Mouse (Mus musculus): ENCODE data around the gene Irx2. TPM values are rescaled to one million over a fixed set of nuclear protein-coding genes. Genes with fewer than 3 reads are reported as not detected.

The Irx2 gene
- total and polyA plus RNA-seq, 2 experiments from 2014 or later: 24.9 to 48.7 TPM

GRCm38 (mm10) chr13:72634752-72635315 is 6.2 kb downstream of the Irx2 start:
- H3K27me3 ChIP-seq (ENCODE audit: insufficient read depth, low read length): peaks cover 14% of the 10 kb centered on the region; the same call in 1 of the 2 replicates
- peaks cover 7% of the 10 kb centered on the region; the same call in 1 of the 2 replicates for H3K4me1 ChIP-seq (ENCODE audit: insufficient read depth, low read length)
- no peak for DNase-seq (ENCODE audit: low spot score)

GRCm38 (mm10) chr13:72636331-72636851 is 7.8 kb downstream of the Irx2 start:
- peak overlapping the region; percentile 54; the same call in 1 of the 2 replicates for H3K27ac ChIP-seq
- no peak overlapping the region for H3K4me3 ChIP-seq (ENCODE audit: low read length)
- H3K36me3 ChIP-seq (ENCODE audit: insufficient read depth, low read length): no peaks in the 10 kb centered on the region
- TF ChIP-seq CTCF (IDR thresholded peaks at IDR 0.05; ENCODE audit: low read depth): no peak
- no peak overlapping the region for H3K9ac ChIP-seq (replicated peaks; ENCODE audit: low read length)
- ATAC-seq: no peak
- H3K4me1 ChIP-seq (ENCODE audit: insufficient read depth, low read length): peaks cover 12% of the 10 kb centered on the region; the same call in 1 of the 2 replicates
- no peaks in the 10 kb centered on the region for H3K9me3 ChIP-seq (ENCODE audit: low read length)
- H3K4me2 ChIP-seq (ENCODE audit: low read depth, low read length): peak overlapping the region; percentile 65
- 6% methylated on average over 20 of the region's 20 CpGs for WGBS
- DNase-seq (ENCODE audit: low spot score): peak; percentile 44
- H3K27me3 ChIP-seq (ENCODE audit: insufficient read depth, low read length): peaks cover 14% of the 10 kb centered on the region; the same call in 1 of the 2 replicates

More at GRCm38 (mm10) chr13:72634752-72635315, 6.2 kb downstream of the Irx2 start:
- H3K9ac ChIP-seq (replicated peaks; ENCODE audit: low read length): peak overlapping the region; percentile 13; the same call in 1 of the 2 replicates
- peak overlapping the region; percentile 3; the same call in 1 of the 2 replicates for H3K4me3 ChIP-seq (ENCODE audit: low read length)
- no peaks in the 10 kb centered on the region for H3K36me3 ChIP-seq (ENCODE audit: insufficient read depth, low read length)
- peak overlapping the region; percentile 65 for H3K4me2 ChIP-seq (ENCODE audit: low read depth, low read length)
- 28% methylated on average over 7 of the region's 7 CpGs for WGBS
- peak overlapping the region; percentile 60 for H3K27ac ChIP-seq
- no peak for ATAC-seq
- H3K9me3 ChIP-seq (ENCODE audit: low read length): no peaks in the 10 kb centered on the region
- no peak for TF ChIP-seq CTCF (IDR thresholded peaks at IDR 0.05; ENCODE audit: low read depth)

- Histone ChIP-seq H3K9me3 (ENCODE audit: low read length) (no peaks in the 10 kb centered on the region), H3K4me1 (ENCODE audit: insufficient read depth, low read length) (peaks cover 12% of the 10 kb centered on the region; the same call in 1 of the 2 replicates), H3K27ac (no peak overlapping the region), H3K9ac (replicated peaks; ENCODE audit: low read length) (no peak overlapping the region), H3K36me3 (ENCODE audit: insufficient read depth, low read length) (no peaks in the 10 kb centered on the region), H3K4me3 (ENCODE audit: low read length) (no peak overlapping the region), H3K27me3 (ENCODE audit: insufficient read depth, low read length) (peaks cover 14% of the 10 kb centered on the region; the same call in 1 of the 2 replicates), H3K4me2 (ENCODE audit: low read depth, low read length) (no peak overlapping the region; the same call in 1 of the 2 replicates)
- ATAC-seq (no peak), DNase-seq (ENCODE audit: low spot score) (no peak)
- 35% methylated on average over 3 of the region's 3 CpGs for WGBS
- TF ChIP-seq CTCF (IDR thresholded peaks at IDR 0.05; ENCODE audit: low read depth): no peak
Observed at GRCm38 (mm10) chr13:72637536-72637935, 8.9 kb downstream of the Irx2 start.

GRCm38 (mm10) chr13:72638401-72639130 is 9.9 kb downstream of the Irx2 start:
- TF ChIP-seq CTCF (IDR thresholded peaks at IDR 0.05; ENCODE audit: low read depth): no peak
- Histone ChIP-seq H3K9ac (replicated peaks; ENCODE audit: low read length) (no peak overlapping the region), H3K27ac (peak overlapping the region; percentile 65; the same call in 1 of the 2 replicates), H3K9me3 (ENCODE audit: low read length) (no peaks in the 10 kb centered on the region), H3K4me2 (ENCODE audit: low read depth, low read length) (peak overlapping the region; percentile 71), H3K4me3 (ENCODE audit: low read length) (peak overlapping the region; percentile 36; the same call in 1 of the 2 replicates), H3K27me3 (ENCODE audit: insufficient read depth, low read length) (peaks cover 14% of the 10 kb centered on the region; the same call in 1 of the 2 replicates), H3K4me1 (ENCODE audit: insufficient read depth, low read length) (peaks cover 12% of the 10 kb centered on the region; the same call in 1 of the 2 replicates), H3K36me3 (ENCODE audit: insufficient read depth, low read length) (no peaks in the 10 kb centered on the region)
- DNase-seq (ENCODE audit: low spot score): peak; percentile 14
- WGBS: 28% methylated on average over 26 of the region's 26 CpGs
- no peak; the same call in 1 of the 2 replicates for ATAC-seq

GRCm38 (mm10) chr13:72639441-72640130 is 11.0 kb downstream of the Irx2 start:
- ATAC-seq (peak; percentile 80), DNase-seq (ENCODE audit: low spot score) (peak; percentile 75)
- Histone ChIP-seq H3K9ac (replicated peaks; ENCODE audit: low read length) (peak overlapping the region; percentile 43), H3K4me2 (ENCODE audit: low read depth, low read length) (peak overlapping the region; percentile 71), H3K36me3 (ENCODE audit: insufficient read depth, low read length) (no peaks in the 10 kb centered on the region), H3K4me1 (ENCODE audit: insufficient read depth, low read length) (peaks cover 12% of the 10 kb centered on the region; the same call in 1 of the 2 replicates), H3K9me3 (ENCODE audit: low read length) (no peaks in the 10 kb centered on the region), H3K4me3 (ENCODE audit: low read length) (peak overlapping the region; percentile 36), H3K27me3 (ENCODE audit: insufficient read depth, low read length) (peaks cover 14% of the 10 kb centered on the region; the same call in 1 of the 2 replicates), H3K27ac (peak overlapping the region; percentile 65)
- TF ChIP-seq CTCF (IDR thresholded peaks at IDR 0.05; ENCODE audit: low read depth): no peak
- 2% methylated on average over 32 of the region's 32 CpGs for WGBS

DNA sequence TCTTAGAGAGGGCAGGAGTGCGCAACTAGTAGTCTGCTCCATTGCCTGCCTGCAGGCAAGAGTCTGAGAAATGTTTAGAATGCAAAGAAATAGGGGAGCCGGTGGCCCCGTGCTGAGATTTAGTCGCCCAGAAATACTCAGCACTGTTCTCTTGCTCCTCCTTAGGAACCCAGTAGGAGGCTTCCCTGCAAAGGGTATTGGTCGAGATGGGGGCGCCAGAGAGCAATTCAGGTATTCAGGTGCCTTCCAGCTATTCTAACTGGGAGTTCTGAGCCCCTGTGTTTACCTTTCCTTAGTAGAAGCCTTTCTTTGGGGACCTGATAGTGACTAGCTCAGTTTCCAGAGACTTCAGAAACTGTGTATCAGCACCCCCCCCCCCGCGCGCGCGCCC is 11.5 kb downstream of the Irx2 start:
- H3K36me3 ChIP-seq (ENCODE audit: insufficient read depth, low read length): no peaks in the 10 kb centered on the region
- no peaks in the 10 kb centered on the region for H3K9me3 ChIP-seq (ENCODE audit: low read length)
- peak overlapping the region; percentile 71 for H3K4me2 ChIP-seq (ENCODE audit: low read depth, low read length)
- peak overlapping the region; percentile 65 for H3K27ac ChIP-seq
- H3K4me3 ChIP-seq (ENCODE audit: low read length): peak overlapping the region; percentile 36
- H3K27me3 ChIP-seq (ENCODE audit: insufficient read depth, low read length): peaks cover 14% of the 10 kb centered on the region; the same call in 1 of the 2 replicates
- peak overlapping the region; percentile 43 for H3K9ac ChIP-seq (replicated peaks; ENCODE audit: low read length)
- peak; percentile 27; the same call in 1 of the 2 replicates for ATAC-seq
- TF ChIP-seq CTCF (IDR thresholded peaks at IDR 0.05; ENCODE audit: low read depth): peak; percentile 56
- peaks cover 12% of the 10 kb centered on the region; the same call in 1 of the 2 replicates for H3K4me1 ChIP-seq (ENCODE audit: insufficient read depth, low read length)
- peak; percentile 65 for DNase-seq (ENCODE audit: low spot score)
- WGBS: 16% methylated on average over 11 of the region's 11 CpGs

Data from hindbrain, postnatal 0 days (tissue).